Mouse (Mus musculus): ENCODE data around the gene Xxylt1. TPM values are rescaled to one million over a fixed set of nuclear protein-coding genes. Genes with fewer than 3 reads are reported as not detected.

Xxylt1 gene
- polyA plus RNA-seq, 1 experiment from 2014 or later, result 10.0 TPM

DNA sequence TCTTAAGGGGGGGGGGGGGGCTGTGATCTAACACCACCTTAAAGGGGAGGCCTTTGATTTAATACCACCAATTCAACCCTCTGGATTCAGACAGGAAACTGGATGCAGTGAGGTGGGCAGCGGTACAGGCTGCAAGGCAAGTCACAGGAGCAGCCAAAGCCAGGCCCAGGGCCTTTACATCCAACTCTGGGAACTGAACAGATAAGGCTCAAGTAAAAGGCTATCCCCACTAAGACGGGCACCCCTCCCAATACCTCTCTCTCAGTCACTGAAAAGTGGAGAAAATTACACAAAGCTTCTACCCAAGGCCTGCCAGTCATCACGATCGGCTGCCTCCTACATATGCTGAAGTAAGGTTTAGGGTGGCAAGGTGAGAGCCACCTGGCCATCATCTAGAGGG is 21.5 kb downstream of the Xxylt1 start:
- H3K9me3 ChIP-seq, result no peaks in the 10 kb centered on the region
- no peak overlapping the region for H3K9ac ChIP-seq (replicated peaks)
- H3K4me2 ChIP-seq (replicated peaks), result no peak overlapping the region
- ATAC-seq (replicated peaks), result no peak
- H3K27me3 ChIP-seq, result no peaks in the 10 kb centered on the region
- WGBS, result 81% methylated on average over 4 of the region's 4 CpGs
- no peak overlapping the region for H3K4me3 ChIP-seq
- H3K4me1 ChIP-seq, result no peaks in the 10 kb centered on the region; the same call in 1 of the 2 replicates
- no peak overlapping the region for H3K27ac ChIP-seq (replicated peaks)
- no peaks in the 10 kb centered on the region for H3K36me3 ChIP-seq

DNA sequence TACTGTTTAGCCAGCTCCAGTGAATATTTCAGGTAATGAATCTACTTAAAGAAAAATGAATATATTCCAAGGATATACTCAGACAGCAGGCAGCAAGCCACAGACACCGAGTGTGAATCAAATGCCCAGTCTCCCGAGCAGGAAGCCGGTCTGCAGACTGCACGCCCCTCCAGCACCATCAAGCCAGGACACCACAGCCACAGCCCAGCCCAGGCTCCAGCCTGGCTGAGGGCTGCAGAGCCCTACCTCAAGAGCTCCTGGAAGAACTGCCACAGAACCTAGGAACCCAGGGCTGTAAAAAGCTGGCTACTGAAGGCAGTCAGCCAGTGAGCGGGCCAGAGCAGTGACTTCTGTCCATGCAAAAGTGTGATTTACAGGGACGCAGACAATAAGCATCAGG is 28.4 kb downstream of the Xxylt1 start:
- H3K27ac ChIP-seq (replicated peaks), result no peak overlapping the region
- no peak overlapping the region for H3K4me3 ChIP-seq
- no peaks in the 10 kb centered on the region for H3K36me3 ChIP-seq
- 88% methylated on average over 6 of the region's 6 CpGs for WGBS
- no peak overlapping the region for H3K9ac ChIP-seq (replicated peaks)
- no peaks in the 10 kb centered on the region for H3K4me1 ChIP-seq
- no peak for ATAC-seq (replicated peaks)
- no peaks in the 10 kb centered on the region for H3K27me3 ChIP-seq
- no peaks in the 10 kb centered on the region for H3K9me3 ChIP-seq
- H3K4me2 ChIP-seq (replicated peaks), result no peak overlapping the region

DNA sequence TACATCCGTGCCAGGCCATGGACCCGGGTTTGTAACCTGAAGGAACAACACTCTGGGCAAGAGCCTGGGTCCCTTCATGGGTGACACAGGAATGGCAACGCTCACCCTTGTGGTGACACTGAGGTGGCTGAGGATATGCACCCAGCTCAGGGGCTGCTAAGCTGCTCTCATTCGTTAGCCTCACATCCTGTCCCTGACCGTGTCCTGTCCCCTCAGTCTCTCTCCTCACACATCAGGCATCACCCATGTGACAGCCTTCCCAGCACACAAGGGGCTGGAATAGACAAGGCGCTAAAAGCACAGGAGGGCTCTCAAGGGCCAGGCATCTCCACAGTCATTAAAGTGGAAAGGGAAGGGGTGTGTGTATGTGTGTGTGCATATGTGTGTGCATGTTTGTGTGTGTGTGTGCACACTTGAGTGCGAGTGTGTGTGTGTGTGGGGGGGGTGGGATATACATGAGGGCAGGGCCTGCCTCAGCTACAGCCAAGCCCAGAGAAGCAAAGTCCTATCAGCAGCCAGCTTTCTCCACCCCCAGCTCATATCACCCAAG is 29.0 kb downstream of the Xxylt1 start:
- Histone ChIP-seq H3K9me3 (no peaks in the 10 kb centered on the region), H3K4me1 (peaks cover 4% of the 10 kb centered on the region; the same call in 1 of the 2 replicates), H3K36me3 (no peaks in the 10 kb centered on the region), H3K9ac (replicated peaks) (no peak overlapping the region), H3K4me3 (no peak overlapping the region), H3K4me2 (replicated peaks) (no peak overlapping the region), H3K27ac (replicated peaks) (no peak overlapping the region), H3K27me3 (no peaks in the 10 kb centered on the region)
- no peak for ATAC-seq (replicated peaks)
- WGBS, result 80% methylated on average over 7 of the region's 7 CpGs

DNA sequence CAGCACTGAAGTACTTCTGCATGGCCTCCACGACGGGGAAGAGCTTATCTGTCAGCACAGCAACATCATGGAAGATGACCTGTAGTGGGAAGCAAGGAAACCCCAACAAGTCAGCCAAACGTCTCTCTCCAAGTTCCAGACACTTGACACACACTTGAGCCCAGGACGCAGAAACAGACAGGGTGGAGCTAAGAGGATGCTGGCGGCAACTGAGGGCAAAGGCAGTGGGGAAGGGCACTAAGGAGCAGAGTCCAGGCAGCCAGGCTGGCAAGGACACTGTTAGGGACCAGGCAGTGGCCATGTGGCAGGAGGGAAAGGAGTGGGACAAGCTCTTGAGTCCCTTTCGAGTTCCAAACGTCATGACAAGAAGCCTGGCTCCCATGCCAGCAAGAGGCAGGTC is 30.5 kb downstream of the Xxylt1 start:
- no peak overlapping the region for H3K27ac ChIP-seq (replicated peaks)
- H3K9ac ChIP-seq (replicated peaks), result no peak overlapping the region
- H3K27me3 ChIP-seq, result no peaks in the 10 kb centered on the region
- no peak overlapping the region for H3K4me2 ChIP-seq (replicated peaks)
- ATAC-seq (replicated peaks), result no peak
- H3K36me3 ChIP-seq, result no peaks in the 10 kb centered on the region
- peaks cover 4% of the 10 kb centered on the region; the same call in 1 of the 2 replicates for H3K4me1 ChIP-seq
- WGBS, result 88% methylated on average over 7 of the region's 7 CpGs
- no peaks in the 10 kb centered on the region for H3K9me3 ChIP-seq
- H3K4me3 ChIP-seq, result no peak overlapping the region

DNA sequence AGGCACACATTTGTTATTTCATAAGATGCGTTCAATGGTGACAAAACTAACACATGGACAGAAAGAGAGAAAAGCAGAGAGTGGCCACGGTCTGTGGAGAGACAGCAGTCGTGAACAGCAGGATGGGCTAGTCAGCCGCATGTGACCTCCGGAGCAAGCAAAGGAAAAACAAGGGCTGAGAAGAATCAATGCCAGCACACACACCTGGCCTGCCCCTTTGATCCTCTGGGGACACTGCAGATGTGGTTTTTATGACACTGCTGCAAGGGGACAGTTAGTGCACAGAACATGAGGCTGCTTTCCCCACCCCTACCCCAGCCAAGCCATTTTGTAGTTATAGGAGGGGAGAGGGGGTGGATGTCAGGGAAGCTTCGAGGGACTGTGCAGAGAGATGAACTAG is 33.0 kb downstream of the Xxylt1 start:
- Histone ChIP-seq H3K4me1 (peaks cover 4% of the 10 kb centered on the region; the same call in 1 of the 2 replicates), H3K4me2 (replicated peaks) (no peak overlapping the region), H3K36me3 (no peaks in the 10 kb centered on the region), H3K9me3 (no peaks in the 10 kb centered on the region), H3K9ac (replicated peaks) (no peak overlapping the region), H3K27ac (replicated peaks) (no peak overlapping the region), H3K4me3 (no peak overlapping the region), H3K27me3 (no peaks in the 10 kb centered on the region)
- 91% methylated on average over 6 of the region's 6 CpGs for WGBS
- ATAC-seq (replicated peaks), result no peak

DNA sequence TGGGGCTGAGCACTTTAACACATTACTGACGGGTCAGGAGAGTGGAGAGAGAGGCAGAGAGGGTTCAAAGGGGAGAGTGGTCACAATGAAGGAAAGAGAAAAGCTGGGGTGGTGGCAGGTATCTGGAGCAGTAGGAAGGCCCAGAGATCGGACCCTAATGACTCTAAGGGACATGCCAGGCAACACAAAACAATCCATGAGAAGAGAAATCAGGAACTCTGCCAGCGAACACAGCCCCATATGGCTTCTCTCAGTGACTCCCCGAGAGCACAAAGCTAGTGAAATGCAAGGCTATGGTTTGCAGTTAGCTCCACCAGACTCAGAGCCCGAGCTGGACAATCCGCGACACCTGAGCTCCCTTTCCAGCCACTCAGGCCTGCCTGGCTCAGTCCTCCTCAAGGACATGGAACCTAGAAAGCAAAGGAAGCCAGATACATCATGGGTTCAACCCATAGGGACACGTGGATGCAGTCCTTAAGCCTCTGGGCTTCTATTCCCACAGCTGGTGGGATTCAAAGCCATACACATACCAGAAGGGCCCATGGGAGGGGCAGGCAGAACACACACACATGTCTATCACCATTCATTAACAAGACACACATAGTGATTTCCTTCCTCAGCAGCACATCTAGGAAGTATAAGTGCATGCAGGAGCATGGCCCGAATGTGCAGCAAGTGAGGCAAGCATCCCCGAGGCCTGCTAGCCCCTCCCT is 33.9 kb downstream of the Xxylt1 start:
- WGBS, result 69% methylated on average over 10 of the region's 10 CpGs
- H3K4me2 ChIP-seq (replicated peaks), result no peak overlapping the region
- H3K36me3 ChIP-seq, result no peaks in the 10 kb centered on the region
- H3K9ac ChIP-seq (replicated peaks), result no peak overlapping the region
- H3K27ac ChIP-seq (replicated peaks), result no peak overlapping the region
- peaks cover 4% of the 10 kb centered on the region; the same call in 1 of the 2 replicates for H3K4me1 ChIP-seq
- H3K4me3 ChIP-seq, result no peak overlapping the region
- no peaks in the 10 kb centered on the region for H3K9me3 ChIP-seq
- no peaks in the 10 kb centered on the region for H3K27me3 ChIP-seq
- no peak for ATAC-seq (replicated peaks)

DNA sequence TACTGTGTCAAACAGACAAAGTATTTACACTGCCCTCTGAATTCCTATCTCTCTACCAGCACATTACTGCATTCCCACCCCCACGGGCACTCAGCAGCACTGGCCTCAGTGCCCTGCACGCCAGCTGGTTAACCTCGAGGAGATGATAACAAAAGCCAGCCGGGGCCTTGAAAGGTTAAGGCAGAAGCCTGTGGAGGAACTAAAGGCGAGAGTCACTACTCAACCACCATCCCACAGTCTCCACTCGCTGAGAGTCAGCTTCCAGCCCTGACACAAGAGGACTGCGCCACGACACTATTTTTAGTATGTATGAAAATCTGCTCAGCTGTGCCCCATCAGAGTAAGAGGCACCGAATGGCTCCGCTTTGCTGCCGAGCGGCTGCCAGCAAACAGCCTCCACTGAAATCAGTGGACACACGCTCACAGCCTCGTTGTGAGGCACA is 35.0 kb downstream of the Xxylt1 start:
- no peak overlapping the region for H3K4me3 ChIP-seq
- no peaks in the 10 kb centered on the region for H3K27me3 ChIP-seq
- H3K9ac ChIP-seq (replicated peaks), result no peak overlapping the region
- ATAC-seq (replicated peaks), result no peak
- H3K4me1 ChIP-seq, result peaks cover 4% of the 10 kb centered on the region; the same call in 1 of the 2 replicates
- no peaks in the 10 kb centered on the region for H3K36me3 ChIP-seq
- no peaks in the 10 kb centered on the region for H3K9me3 ChIP-seq
- H3K4me2 ChIP-seq (replicated peaks), result no peak overlapping the region
- WGBS, result 81% methylated on average over 14 of the region's 14 CpGs
- H3K27ac ChIP-seq (replicated peaks), result no peak overlapping the region

DNA sequence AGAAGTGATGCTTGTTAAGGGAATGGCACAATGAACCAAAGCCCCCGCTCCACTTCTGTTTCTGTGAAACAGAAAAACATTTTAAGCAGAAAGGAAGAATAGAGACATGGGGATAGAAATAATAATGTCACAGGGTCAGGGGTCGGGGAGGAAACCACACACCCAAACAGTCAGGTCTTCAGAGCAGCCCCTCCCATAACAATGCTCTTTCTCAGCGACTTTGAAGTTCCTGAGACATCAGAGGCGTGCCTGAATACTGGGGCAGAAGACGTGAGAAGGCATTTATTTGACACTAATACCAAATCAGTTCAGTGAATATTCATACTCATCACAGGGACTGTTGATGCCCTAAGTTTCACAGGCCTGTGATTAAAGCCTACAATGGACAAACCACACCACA is 36.0 kb downstream of the Xxylt1 start:
- H3K27ac ChIP-seq (replicated peaks), result no peak overlapping the region
- H3K4me1 ChIP-seq, result peaks cover 8% of the 10 kb centered on the region; the same call in 1 of the 2 replicates
- no peaks in the 10 kb centered on the region for H3K27me3 ChIP-seq
- H3K4me2 ChIP-seq (replicated peaks), result no peak overlapping the region
- no peaks in the 10 kb centered on the region for H3K9me3 ChIP-seq
- no peak overlapping the region for H3K4me3 ChIP-seq
- WGBS, result 66% methylated on average over 5 of the region's 5 CpGs
- no peak for ATAC-seq (replicated peaks)
- no peak overlapping the region for H3K9ac ChIP-seq (replicated peaks)
- H3K36me3 ChIP-seq, result no peaks in the 10 kb centered on the region

DNA sequence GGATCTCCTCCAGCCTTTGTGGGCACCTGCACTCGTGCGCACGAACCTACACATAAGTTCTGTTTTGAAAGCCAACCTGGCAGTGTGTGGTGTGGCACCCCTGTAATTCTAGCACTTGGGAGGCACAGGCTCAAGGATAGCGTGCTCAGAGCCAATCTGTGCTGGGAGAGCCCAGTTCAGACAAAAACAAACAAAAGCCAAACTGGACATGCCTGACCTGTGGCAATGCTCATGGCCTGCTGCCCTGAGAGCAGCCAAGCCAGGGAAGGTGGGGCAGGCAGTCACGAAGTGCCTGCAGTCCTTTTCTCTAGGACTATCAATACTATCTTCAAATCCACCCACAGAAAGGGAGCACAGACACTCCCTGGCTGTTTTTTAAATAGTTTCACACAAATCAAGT is 38.1 kb downstream of the Xxylt1 start:
- Histone ChIP-seq H3K9ac (replicated peaks) (no peak overlapping the region), H3K9me3 (no peaks in the 10 kb centered on the region), H3K4me2 (replicated peaks) (no peak overlapping the region), H3K4me3 (no peak overlapping the region), H3K36me3 (no peaks in the 10 kb centered on the region), H3K27me3 (no peaks in the 10 kb centered on the region), H3K4me1 (peaks cover 11% of the 10 kb centered on the region; the same call in 1 of the 2 replicates), H3K27ac (replicated peaks) (no peak overlapping the region)
- ATAC-seq (replicated peaks), result no peak
- WGBS, result 96% methylated on average over 5 of the region's 5 CpGs

DNA sequence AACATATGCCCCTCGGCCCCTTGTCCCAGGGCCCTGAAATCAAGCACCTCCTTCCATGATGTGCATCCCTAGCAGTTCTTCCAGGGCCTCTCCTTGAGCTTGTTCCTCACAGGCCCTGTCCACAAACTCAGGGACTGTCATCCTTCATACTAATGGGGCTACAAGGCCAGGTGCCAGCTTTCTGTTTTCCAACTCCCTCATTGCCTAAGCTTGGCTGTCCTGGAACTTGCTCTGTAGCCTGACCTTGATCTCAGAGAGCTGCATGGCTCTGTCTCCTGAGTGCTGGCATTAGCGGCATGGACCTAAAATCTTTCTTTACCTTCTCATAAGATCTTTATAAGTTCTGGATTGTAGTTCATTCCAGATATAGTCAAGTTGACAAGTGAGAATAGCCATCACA is 39.7 kb downstream of the Xxylt1 start:
- Histone ChIP-seq H3K9me3 (no peaks in the 10 kb centered on the region), H3K9ac (replicated peaks) (no peak overlapping the region), H3K4me2 (replicated peaks) (no peak overlapping the region), H3K36me3 (no peaks in the 10 kb centered on the region), H3K4me1 (peaks cover 7% of the 10 kb centered on the region), H3K4me3 (no peak overlapping the region), H3K27me3 (no peaks in the 10 kb centered on the region), H3K27ac (replicated peaks) (no peak overlapping the region)
- no peak for ATAC-seq (replicated peaks)
- 98% methylated on average over 2 of the region's 2 CpGs for WGBS

DNA sequence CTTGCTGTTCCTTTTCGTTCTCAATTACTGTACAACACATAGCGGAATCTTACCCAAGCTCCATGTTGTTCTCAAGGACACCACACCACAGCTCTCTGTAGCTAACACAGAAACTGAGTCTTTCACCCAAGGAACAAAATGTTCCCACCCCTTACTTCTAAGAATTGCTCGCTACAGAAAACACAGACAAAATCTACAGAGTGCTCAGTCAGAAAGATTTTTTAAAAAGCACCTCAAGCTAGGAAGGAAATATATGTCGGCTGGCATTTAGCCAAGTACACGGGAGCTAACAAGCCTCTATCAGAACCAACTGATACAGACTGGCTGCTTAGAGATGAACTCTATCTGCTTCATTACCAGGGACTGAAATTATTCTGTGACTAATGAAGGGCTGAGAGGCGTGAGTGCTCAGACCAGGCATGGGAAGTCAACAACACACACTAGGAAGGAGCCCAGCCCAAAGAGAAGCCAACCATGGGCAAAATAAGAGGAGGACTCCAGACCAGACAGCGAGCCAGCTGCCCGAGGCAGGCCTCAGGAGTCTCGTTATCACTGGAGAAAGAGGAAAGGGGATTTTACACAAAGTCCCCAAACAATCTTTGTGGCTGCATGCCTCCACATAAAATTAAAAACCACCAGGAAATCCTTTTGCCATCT is 41.3 kb downstream of the Xxylt1 start:
- Histone ChIP-seq H3K9ac (replicated peaks) (no peak overlapping the region), H3K27ac (replicated peaks) (peak overlapping the region; percentile 28; the same call in 1 of the 2 replicates), H3K27me3 (no peaks in the 10 kb centered on the region), H3K4me2 (replicated peaks) (no peak overlapping the region), H3K4me3 (no peak overlapping the region), H3K9me3 (no peaks in the 10 kb centered on the region), H3K36me3 (no peaks in the 10 kb centered on the region), H3K4me1 (peaks cover 20% of the 10 kb centered on the region)
- WGBS, result 67% methylated on average over 9 of the region's 9 CpGs
- no peak for ATAC-seq (replicated peaks)

DNA sequence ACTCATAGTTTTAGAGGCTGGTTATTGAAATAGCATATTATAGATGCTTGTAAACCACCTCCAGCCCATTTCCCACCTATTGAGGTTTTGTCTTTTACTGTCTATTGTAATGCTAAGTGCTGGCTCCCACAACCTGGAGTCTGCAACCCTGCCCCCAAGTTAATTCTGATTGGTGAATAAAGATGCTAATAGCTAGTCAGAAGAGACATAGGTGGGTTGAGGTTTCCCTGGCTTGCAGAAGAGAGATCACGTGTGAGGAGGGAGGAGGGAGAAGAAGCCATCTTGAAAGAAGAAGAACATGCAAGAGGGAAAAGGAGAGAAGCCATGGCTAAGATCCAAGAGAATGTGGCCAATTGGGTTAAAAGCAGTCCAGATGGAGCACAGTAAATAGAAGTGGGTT is 43.8 kb downstream of the Xxylt1 start:
- Histone ChIP-seq H3K9me3 (no peaks in the 10 kb centered on the region), H3K9ac (replicated peaks) (no peak overlapping the region), H3K4me2 (replicated peaks) (no peak overlapping the region), H3K27me3 (no peaks in the 10 kb centered on the region), H3K4me3 (no peak overlapping the region), H3K27ac (replicated peaks) (no peak overlapping the region), H3K36me3 (no peaks in the 10 kb centered on the region), H3K4me1 (peaks cover 20% of the 10 kb centered on the region)
- no peak for ATAC-seq (replicated peaks)
- WGBS, result 67% methylated on average over 1 of the region's 1 CpGs
